In genomic region chr9:75094762-75095161, GRCm38 (mm10) we compare ENCODE assay signal across 21 mouse cellular contexts. TPM values are rescaled to one million over a fixed set of nuclear protein-coding genes. Genes with fewer than 3 reads are reported as not detected.
DNase-seq lines count a peak whose midpoint lies in the region; ATAC-seq and TF ChIP-seq lines count a peak whose summit lies in the region.
"Had no signal": no experiment of that assay in that cellular context is flagged by ENCODE, and none has a peak within 500 bp of the region (broad histone marks: within the 10 kb centered on the region; RNA-seq: fewer than 3 reads in every experiment).

No protein-coding gene starts in this region.

- ATAC-seq in granulocyte monocyte progenitor cell, adult 5-6 weeks (replicated peaks; ENCODE audit: poor library complexity, severe bottlenecking), result peak; percentile 94
- ATAC-seq: activated CD4-positive, CD25-positive, alpha-beta regulatory T cell, adult 4 months; forebrain, postnatal 0 days had no signal

- no peak for TF ChIP-seq CTCF in heart, adult 2 months (IDR thresholded peaks at IDR 0.05)
- TF ChIP-seq CTCF in thymus, adult 2 months (IDR thresholded peaks at IDR 0.05; ENCODE audit: borderline replicate concordance, control insufficient read depth, extremely low read depth, insufficient read depth, low read length, poor library complexity), result no peak

- TF ChIP-seq EP300 in heart, adult 2 months (IDR thresholded peaks at IDR 0.05; ENCODE audit: insufficient read depth, low read depth, low read length), result no peak

- 66% methylated on average over 3 of the region's 3 CpGs for WGBS in heart, adult 2 months
- 5% methylated on average over 3 of the region's 3 CpGs for WGBS in thymus, adult 2 months

- H3K36me3 ChIP-seq in heart, adult 2 months (ENCODE audit: control insufficient read depth, insufficient read depth, low read length), result no peaks in the 10 kb centered on the region
- H3K36me3 ChIP-seq in splenic B cell, adult 2 months (ENCODE audit: control insufficient read depth, insufficient read depth, low read length, poor library complexity, severe bottlenecking), result no peaks in the 10 kb centered on the region
- no peaks in the 10 kb centered on the region for H3K36me3 ChIP-seq in thymus, adult 2 months (ENCODE audit: control insufficient read depth, insufficient read depth, low read length)
- H3K36me3 ChIP-seq: G1E; neural tube, embryonic 15.5 days had no signal

- peaks cover 1% of the 10 kb centered on the region for H3K4me1 ChIP-seq in heart, adult 2 months (ENCODE audit: control insufficient read depth, insufficient read depth, low read length)
- no peaks in the 10 kb centered on the region for H3K4me1 ChIP-seq in thymus, adult 2 months (replicated peaks; ENCODE audit: control insufficient read depth, insufficient read depth, low read length)
- H3K4me1 ChIP-seq: neural tube, embryonic 15.5 days had no signal

- H3K4me3 ChIP-seq in heart, adult 2 months, result no peak overlapping the region
- H3K4me3 ChIP-seq in thymus, adult 2 months (ENCODE audit: control insufficient read depth, insufficient read depth, low read length), result no peak overlapping the region
- H3K4me3 ChIP-seq: neural tube, embryonic 15.5 days had no signal

- intact Hi-C loops in heart, adult 2 months (cut with DNase I), result no loop called here

- no peaks in the 10 kb centered on the region for H3K27me3 ChIP-seq in heart, adult 2 months (ENCODE audit: control insufficient read depth, insufficient read depth, low read length)
- no peaks in the 10 kb centered on the region for H3K27me3 ChIP-seq in splenic B cell, adult 2 months (ENCODE audit: control insufficient read depth, insufficient read depth, low read length, poor library complexity, severe bottlenecking)
- no peaks in the 10 kb centered on the region for H3K27me3 ChIP-seq in thymus, adult 2 months (ENCODE audit: control insufficient read depth, insufficient read depth, low read length)
- H3K27me3 ChIP-seq: neural tube, embryonic 15.5 days had no signal

- TF ChIP-seq POLR2A in heart, adult 2 months (IDR thresholded peaks at IDR 0.05; ENCODE audit: insufficient read depth, low read depth, low read length), result no peak
- TF ChIP-seq POLR2A in thymus, adult 2 months (IDR thresholded peaks at IDR 0.05; ENCODE audit: control insufficient read depth, extremely low read depth, insufficient read depth, low read length, poor library complexity), result no peak

- no peak overlapping the region for H3K27ac ChIP-seq in heart, adult 2 months
- H3K27ac ChIP-seq in thymus, adult 2 months (ENCODE audit: control insufficient read depth, insufficient read depth, low read length), result no peak overlapping the region
- H3K27ac ChIP-seq: hindbrain, embryonic 14.5 days; neural tube, embryonic 15.5 days had no signal

- H3K79me2 ChIP-seq in heart, adult 2 months (replicated peaks; ENCODE audit: control insufficient read depth, insufficient read depth, low read length), result no peaks in the 10 kb centered on the region

- H3K9ac ChIP-seq in heart, adult 2 months (ENCODE audit: low read depth, low read length), result no peak overlapping the region
- H3K9ac ChIP-seq: forebrain, postnatal 0 days; hindbrain, embryonic 14.5 days; neural tube, embryonic 15.5 days had no signal

- DNase-seq in heart, adult 11 months, result peak; percentile 85
- DNase-seq in heart, adult 2 months, result no peak
- DNase-seq in lung, postnatal 36 days, result peak; percentile 60
- no peak for DNase-seq in lung, postnatal 14 days
- DNase-seq in splenic B cell, adult 2 months (ENCODE audit: low read depth, low spot score), result peak; percentile 42
- DNase-seq in cerebellum, adult 11 months, result no peak
- no peak for DNase-seq in thymus, adult 2 months
- DNase-seq: B cell, adult 2 months; cerebellum, postnatal 10 days; forebrain, postnatal 0 days; gastrocnemius, postnatal 36 days; kidney, adult 8-10 months; layer of hippocampus, adult 9-11 months; lung, postnatal 4 days; right cerebral cortex, adult 18-20 months; thymus, adult 18-20 months had no signal

RNA-seq across cellular contexts. Expression of gene Myo5a, which starts 23.9 kb away (rescaled TPM):
- 10 to 100 TPM in 1 of 2 experiments, 1 to 10 TPM in 1; 9.4 to 11.9 TPM for total RNA-seq in heart, adult 2 months (2021)
- polyA plus RNA-seq in heart, adult 2 months (2012; rRNA removed), result 2.5 and 5.5 TPM in 2 replicates
- total RNA-seq in granulocyte monocyte progenitor cell, adult 5-6 weeks (2014; fragmentation: Nextera tagmentation), result 78.8 and 90.2 TPM in 2 replicates
- total RNA-seq in granulocyte monocyte progenitor cell, adult 5-6 weeks (2017), result 134 and 136 TPM in 2 replicates
- polyA plus RNA-seq in thymus, adult 2 months (2012; rRNA removed), result 8.3 and 8.7 TPM in 2 replicates

RNA-seq across cellular contexts. Expression of gene Arpp19, which starts 57.3 kb away (rescaled TPM):
- 100 to 1,000 TPM; 160 to 196 TPM for total RNA-seq in heart, adult 2 months (2021)
- 25.1 and 50.0 TPM in 2 replicates for polyA plus RNA-seq in heart, adult 2 months (2012; rRNA removed)
- total RNA-seq in granulocyte monocyte progenitor cell, adult 5-6 weeks (2014; fragmentation: Nextera tagmentation), result 173 and 243 TPM in 2 replicates
- 122 and 177 TPM in 2 replicates for total RNA-seq in granulocyte monocyte progenitor cell, adult 5-6 weeks (2017)
- polyA plus RNA-seq in thymus, adult 2 months (2012; rRNA removed), result 14.5 and 16.1 TPM in 2 replicates

Comparison
In these comparisons a context has a peak if more than half of its experiments do, and no peak if none do; other contexts are left out.
1. DNase-seq: peak in heart, adult 11 months (single experiment), lung, postnatal 36 days (single experiment) and splenic B cell, adult 2 months (single experiment); none in heart, adult 2 months (0 of 2), lung, postnatal 14 days (single experiment), cerebellum, adult 11 months (single experiment) and thymus, adult 2 months (single experiment).
2. RNA of gene Myo5a, which starts 23.9 kb away (total RNA-seq): 78.8 to 136 TPM in granulocyte monocyte progenitor cell, adult 5-6 weeks; 9.4 to 11.9 TPM in heart, adult 2 months; every median in the first group is over 4 times any median in the second.